Mouse (Mus musculus) adrenal gland, postnatal 36 days (tissue): ENCODE results near the gene Slc12a7. TPM values are rescaled to one million over a fixed set of nuclear protein-coding genes. Genes with fewer than 3 reads are reported as not detected.

ENCODE experiments used
- DNase-seq, 2 experiments: peaks; one replicate each; pipeline ENCODE4 v3.0.0; 2021; ENCODE audit warnings: mixed read lengths in 1 of 2
- total RNA-seq, 2 experiments: library from RNA; stranded (reverse); gene quantifications; 2 replicates each; pipeline ENCODE4 v1.2.3; 2021

The Slc12a7 gene
- total RNA-seq, 2 experiments from 2014 or later, result 35.8 to 36.6 TPM

DNA sequence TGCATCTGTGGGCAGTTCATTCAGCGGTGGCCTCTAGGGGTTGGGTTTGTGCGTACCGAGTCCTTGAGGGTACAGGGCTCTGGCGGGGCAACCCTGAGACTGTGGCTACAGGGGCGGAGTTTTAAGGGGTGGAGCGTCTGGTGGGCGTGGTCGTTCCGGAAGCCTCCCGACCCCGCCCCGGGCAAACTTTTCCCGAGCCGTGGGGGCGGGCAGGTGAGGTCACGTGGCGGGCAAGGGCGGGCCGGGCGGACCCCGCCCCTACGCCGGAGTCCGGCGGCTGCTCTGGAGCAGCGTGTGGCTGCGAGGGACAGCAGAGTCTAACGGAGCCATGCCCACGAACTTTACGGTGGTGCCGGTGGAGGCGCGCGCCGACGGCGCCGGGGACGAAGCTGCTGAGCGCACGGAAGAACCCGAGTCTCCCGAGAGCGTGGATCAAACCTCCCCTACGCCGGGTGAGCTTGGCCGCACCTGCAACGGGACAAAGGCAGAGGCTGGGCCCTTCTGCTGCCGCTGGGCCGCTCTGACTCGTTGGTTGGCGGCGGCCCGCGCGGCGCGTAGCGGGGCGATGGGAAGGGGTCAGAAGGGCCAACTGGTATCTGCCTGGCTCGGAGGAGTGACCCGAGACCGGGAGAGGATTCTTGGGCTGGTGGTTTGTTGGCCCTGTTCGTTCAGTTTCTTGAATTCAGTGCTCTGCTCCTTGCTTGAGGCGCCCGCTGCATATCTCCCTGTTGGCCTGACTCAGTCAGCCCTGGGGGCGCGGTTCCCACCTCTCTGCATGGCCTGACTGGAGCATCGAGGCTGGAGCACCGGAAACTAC is 30.8 kb downstream of the Slc12a7 start:
- DNase-seq, result peak; percentile 96 to 99

GRCm38 (mm10) chr13:73764256-73764775 is 31.4 kb downstream of the Slc12a7 start:
- peak; percentile 36 to 61 for DNase-seq

- no peak for DNase-seq
Observed at GRCm38 (mm10) chr13:73765393-73765792, 32.5 kb downstream of the Slc12a7 start.

GRCm38 (mm10) chr13:73767224-73767623 is 34.3 kb downstream of the Slc12a7 start:
- DNase-seq, result no peak

- DNase-seq, result no peak
Observed at GRCm38 (mm10) chr13:73767754-73768153, 34.9 kb downstream of the Slc12a7 start.

- DNase-seq, result no peak
Observed at GRCm38 (mm10) chr13:73768311-73768710, 35.4 kb downstream of the Slc12a7 start.

DNA sequence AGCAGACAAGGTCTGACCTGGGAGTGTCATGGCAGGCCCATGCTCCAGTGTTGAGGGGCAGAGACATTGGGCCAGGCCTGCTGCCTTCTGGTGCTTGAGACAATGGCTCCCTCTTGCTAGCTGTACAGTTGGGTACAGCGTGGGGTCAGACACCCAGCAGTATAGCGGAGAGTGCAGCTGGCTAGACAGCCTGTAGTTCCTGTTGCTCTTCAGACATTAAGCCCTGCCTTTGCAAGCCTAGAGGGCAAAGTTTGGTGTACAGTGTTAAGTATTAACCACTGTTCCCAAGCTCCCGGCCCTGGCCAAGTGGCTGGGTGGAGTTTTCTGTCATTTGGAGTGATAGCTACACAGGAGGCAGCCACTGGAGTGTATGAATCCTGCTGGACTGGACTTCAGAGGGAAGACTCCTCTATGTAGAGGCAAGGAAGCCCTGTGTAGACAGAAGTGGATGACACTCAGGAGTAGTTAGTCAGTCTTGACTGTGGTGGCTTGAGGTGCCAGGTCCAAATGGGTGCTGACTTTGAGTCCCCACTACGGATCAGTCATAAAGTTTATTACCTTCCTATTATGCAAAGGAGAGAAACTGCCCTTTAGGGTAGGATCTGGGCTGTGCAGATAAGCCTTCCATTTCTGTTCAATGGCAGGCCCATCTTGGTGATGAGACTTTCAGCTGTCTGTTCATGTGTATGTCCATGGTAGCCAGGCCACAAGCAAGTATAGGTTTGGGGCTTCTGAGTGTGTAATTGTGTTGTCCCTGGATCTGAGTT is 37.2 kb downstream of the Slc12a7 start:
- no peak for DNase-seq

- peak; percentile 30 to 36 for DNase-seq
Observed at GRCm38 (mm10) chr13:73771131-73771530, 38.2 kb downstream of the Slc12a7 start.

DNA sequence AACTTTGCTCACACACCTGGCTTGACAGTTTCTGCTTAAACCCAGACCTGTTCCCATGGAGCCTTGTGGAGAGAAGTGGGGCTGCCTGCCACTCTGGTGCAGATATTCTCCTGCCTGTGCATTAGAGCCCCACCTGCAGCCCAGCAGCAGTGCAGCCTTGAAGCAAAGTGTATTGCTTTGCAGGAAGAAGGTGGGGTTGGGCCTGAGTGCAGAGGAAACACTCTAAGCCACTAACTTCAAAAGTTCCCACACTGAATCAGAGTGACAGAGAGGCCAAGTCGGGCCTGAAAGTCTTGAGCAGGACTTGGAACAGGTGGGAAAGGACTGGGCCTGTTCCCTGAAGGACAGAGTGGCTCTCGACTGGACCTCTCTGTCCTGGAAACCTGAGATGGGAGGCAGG is 39.8 kb downstream of the Slc12a7 start:
- DNase-seq, result no peak

DNA sequence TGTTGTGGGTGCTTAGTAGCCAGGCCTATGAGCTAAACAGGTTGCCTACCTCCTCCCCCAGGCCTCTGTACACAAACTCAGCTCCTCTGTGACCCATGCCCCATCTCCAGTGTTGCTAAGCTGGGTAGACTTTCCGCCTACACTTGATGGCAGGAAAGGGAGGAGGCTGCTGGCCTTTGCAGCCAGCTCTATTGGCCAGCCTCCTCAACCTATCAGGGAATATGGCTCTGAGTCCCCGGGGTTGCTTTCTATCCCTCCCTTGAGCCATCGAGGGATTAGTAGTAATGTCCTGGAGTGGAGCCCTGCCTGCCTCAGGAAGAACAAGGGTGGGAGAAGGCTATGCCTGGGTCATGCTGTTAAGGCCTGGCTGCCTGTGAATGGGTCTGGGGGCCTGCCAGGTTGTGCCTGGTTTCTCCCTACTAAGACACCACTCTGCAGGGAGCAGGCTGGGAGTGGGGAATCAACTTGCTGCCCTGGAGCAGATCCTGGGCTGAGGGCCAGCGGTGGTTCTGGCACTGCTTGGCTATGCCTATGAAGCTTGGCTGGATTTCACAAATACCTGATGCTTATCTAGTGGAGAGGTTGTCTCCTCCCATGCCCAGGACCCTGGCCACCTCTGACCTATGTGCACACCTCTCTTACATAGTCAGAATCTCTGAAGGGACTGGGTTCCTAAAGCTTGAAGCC is 40.8 kb downstream of the Slc12a7 start:
- DNase-seq, result peak; percentile 55 to 76

- DNase-seq, result peak; percentile 31 to 48
Observed at GRCm38 (mm10) chr13:73775786-73776185, 42.9 kb downstream of the Slc12a7 start.

DNA sequence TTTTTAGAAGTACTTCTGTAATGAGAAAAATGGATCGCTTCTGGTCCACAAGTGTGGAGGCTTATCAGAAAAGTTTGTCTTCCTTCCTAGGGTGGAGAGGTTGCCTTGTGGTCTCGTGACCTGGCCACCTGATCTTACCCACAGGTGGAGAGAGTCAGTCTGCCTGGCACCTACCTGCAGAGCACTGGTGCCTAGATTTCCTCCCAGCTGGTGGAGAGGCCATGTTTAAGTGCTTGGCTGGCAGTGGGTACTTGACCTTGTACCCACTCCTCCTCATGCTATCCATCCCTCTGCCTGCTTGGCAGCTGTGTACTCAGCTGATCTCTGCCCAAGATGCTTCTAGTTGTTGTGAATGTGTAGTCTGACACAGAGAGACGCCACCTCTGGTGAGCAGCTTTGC is 44.7 kb downstream of the Slc12a7 start:
- no peak for DNase-seq

GRCm38 (mm10) chr13:73782486-73782885 is 49.6 kb downstream of the Slc12a7 start:
- no peak for DNase-seq

DNA sequence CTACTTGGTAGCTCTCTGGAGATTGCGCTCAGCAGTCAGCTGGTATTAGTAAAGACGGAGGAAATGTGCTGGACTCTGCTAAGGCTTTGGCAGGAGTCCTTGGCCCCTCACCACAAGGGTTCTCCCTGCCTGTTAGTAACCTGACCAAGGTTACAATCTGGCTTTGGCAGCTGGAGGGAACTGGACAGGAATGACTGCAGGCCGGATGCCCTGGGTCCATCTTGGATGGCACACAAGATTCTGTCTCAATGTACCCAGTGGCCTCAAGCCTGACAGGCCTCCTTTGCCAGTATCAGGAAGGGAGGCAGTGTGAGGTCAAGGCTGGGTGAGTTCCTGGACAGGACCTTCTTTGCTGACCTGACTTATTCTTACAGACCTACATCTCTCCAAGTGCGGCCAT is 59.3 kb downstream of the Slc12a7 start:
- DNase-seq, result peak; percentile 22 to 39

- no peak for DNase-seq
Observed at GRCm38 (mm10) chr13:73793171-73793570, 60.3 kb downstream of the Slc12a7 start.

- no peak for DNase-seq
Observed at GRCm38 (mm10) chr13:73799110-73799509, 66.2 kb downstream of the Slc12a7 start.

- peak; percentile 82 to 89 for DNase-seq
Observed at GRCm38 (mm10) chr13:73803450-73804178, 70.7 kb downstream of the Slc12a7 start.

- no peak for DNase-seq
Observed at GRCm38 (mm10) chr13:73804914-73805313, 72.0 kb downstream of the Slc12a7 start.

- DNase-seq, result no peak
Observed at GRCm38 (mm10) chr13:73812936-73813335, 80.0 kb downstream of the Slc12a7 start.

GRCm38 (mm10) chr13:73814181-73814580 is 81.3 kb downstream of the Slc12a7 start:
- DNase-seq, result no peak

DNA sequence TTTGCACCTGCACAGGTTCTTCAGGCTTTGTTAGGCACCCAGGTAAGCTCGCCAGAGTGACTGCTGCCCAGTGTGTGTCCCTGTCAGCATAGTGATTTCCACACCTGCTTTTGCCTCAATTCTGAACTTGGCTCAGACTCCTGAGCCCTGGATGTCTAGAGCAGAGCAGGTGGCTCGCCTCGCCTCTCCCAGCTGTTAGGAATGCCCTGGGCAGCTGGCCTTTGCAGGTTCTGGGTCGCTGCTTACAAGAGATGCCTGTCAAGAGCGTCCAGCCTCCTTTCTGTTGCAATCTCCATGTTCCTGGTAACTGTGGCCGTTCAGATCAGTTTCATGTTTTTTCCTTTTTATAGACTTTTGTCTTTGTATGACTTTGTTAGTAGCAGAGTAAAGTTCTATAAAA is 83.4 kb downstream of the Slc12a7 start:
- no peak for DNase-seq

- DNase-seq, result no peak
Observed at GRCm38 (mm10) chr13:73818921-73819320, 86.0 kb downstream of the Slc12a7 start.
